Comparison of ENCODE assay signal across 11 mouse cellular contexts in genomic region chr14:4726038-4726880, GRCm38 (mm10). TPM values are rescaled to one million over a fixed set of nuclear protein-coding genes. Genes with fewer than 3 reads are reported as not detected.
DNase-seq lines count a peak whose midpoint lies in the region; ATAC-seq and TF ChIP-seq lines count a peak whose summit lies in the region.
"Not testable (repeated sequence)": the region's sequence is repeated elsewhere in the genome, so short reads cannot be mapped to it uniquely, and the experiment has no call there.
"Had no signal": no experiment of that assay in that cellular context is flagged by ENCODE, and none has a peak within 500 bp of the region (broad histone marks: within the 10 kb centered on the region; RNA-seq: fewer than 3 reads in every experiment).

Gene Gm3252, plus strand, starts transcription at chr14:4726775.

- not testable (repeated sequence) for H3K9me3 ChIP-seq in forebrain, embryonic 10.5 days; heart, embryonic 10.5 days; hindbrain, embryonic 13.5 days; kidney, embryonic 15.5 days (replicated peaks); lung, embryonic 14.5 days (ENCODE audit: low read depth, low read length); midbrain, embryonic 16.5 days (replicated peaks; ENCODE audit: control insufficient read depth, low read length, poor library complexity, severe bottlenecking); stomach, embryonic 15.5 days

- 0 out of 2 replicates have a peak within 1 kb of the TSS, but pooled peaks have one; percentile 49 for H3K9ac ChIP-seq in hindbrain, embryonic 13.5 days
- H3K9ac ChIP-seq in kidney, embryonic 15.5 days; lung, embryonic 14.5 days; midbrain, embryonic 16.5 days (ENCODE audit: low read depth, low read length); stomach, embryonic 15.5 days: not testable (repeated sequence)

- H3K4me3 ChIP-seq in forebrain, embryonic 10.5 days = peak within 1 kb of the TSS; percentile 42
- H3K4me3 ChIP-seq in heart, embryonic 10.5 days = peak within 1 kb of the TSS; percentile 38
- peak within 1 kb of the TSS; percentile 34 for H3K4me3 ChIP-seq in hindbrain, embryonic 13.5 days
- H3K4me3 ChIP-seq in kidney, embryonic 15.5 days (replicated peaks) = peak within 1 kb of the TSS; percentile 27
- 0 out of 2 replicates have a peak within 1 kb of the TSS, but pooled peaks have one; percentile 9 for H3K4me3 ChIP-seq in lung, embryonic 14.5 days (ENCODE audit: low read depth, low read length)
- H3K4me3 ChIP-seq in midbrain, embryonic 16.5 days (ENCODE audit: low read depth, low read length) = peak within 1 kb of the TSS; percentile 33
- peak within 1 kb of the TSS; percentile 23; the same call in 1 of the 2 replicates for H3K4me3 ChIP-seq in stomach, embryonic 15.5 days (replicated peaks)

- H3K27ac ChIP-seq in forebrain, embryonic 10.5 days = peak within 1 kb of the TSS; percentile 62; the same call in 1 of the 2 replicates
- H3K27ac ChIP-seq in heart, embryonic 10.5 days; hindbrain, embryonic 13.5 days; kidney, embryonic 15.5 days; lung, embryonic 14.5 days (ENCODE audit: low read depth); midbrain, embryonic 16.5 days (ENCODE audit: low read length); stomach, embryonic 15.5 days: not testable (repeated sequence)

- DNase-seq in cerebellum, postnatal 10 days = peak; percentile 1 to 6
- peak; percentile 11 for DNase-seq in forebrain, embryonic 10.5 days (ENCODE audit: extremely low spot score, low spot score)
- DNase-seq in heart, embryonic 10.5 days (ENCODE audit: low spot score); lung, embryonic 14.5 days: not testable (repeated sequence)

- not testable (repeated sequence) for H3K27me3 ChIP-seq in forebrain, embryonic 10.5 days (ENCODE audit: poor library complexity, severe bottlenecking); heart, embryonic 10.5 days (ENCODE audit: insufficient read depth, poor library complexity, severe bottlenecking); hindbrain, embryonic 13.5 days; kidney, embryonic 15.5 days; lung, embryonic 14.5 days (ENCODE audit: insufficient read depth, low read length); midbrain, embryonic 16.5 days (ENCODE audit: control insufficient read depth, insufficient read depth, low read depth, low read length); stomach, embryonic 15.5 days (replicated peaks)

- H3K4me1 ChIP-seq in forebrain, embryonic 10.5 days; heart, embryonic 10.5 days; hindbrain, embryonic 13.5 days (replicated peaks); kidney, embryonic 15.5 days; lung, embryonic 14.5 days (ENCODE audit: insufficient read depth); midbrain, embryonic 16.5 days (ENCODE audit: control insufficient read depth, insufficient read depth, low read length); stomach, embryonic 15.5 days: not testable (repeated sequence)

- ATAC-seq in hindbrain, embryonic 13.5 days (ENCODE audit: low FRiP score); kidney, embryonic 15.5 days (replicated peaks; ENCODE audit: low FRiP score); lung, embryonic 14.5 days (ENCODE audit: insufficient read depth); midbrain, embryonic 16.5 days; stomach, embryonic 15.5 days (ENCODE audit: insufficient read depth, low FRiP score, low read depth): not testable (repeated sequence)

- TF ChIP-seq CTCF in lung, embryonic 14.5 days (IDR thresholded peaks at IDR 0.05; ENCODE audit: low read depth) = not testable (repeated sequence)

- 2% methylated on average over 11 of the region's 47 CpGs for WGBS in forebrain, embryonic 10.5 days
- WGBS in heart, embryonic 10.5 days = 1% methylated on average over 13 of the region's 47 CpGs
- WGBS in hindbrain, embryonic 13.5 days = 2% methylated on average over 15 of the region's 47 CpGs
- 6% methylated on average over 7 of the region's 47 CpGs for WGBS in kidney, embryonic 15.5 days
- WGBS in lung, embryonic 14.5 days = under 1% methylated on average over 20 of the region's 47 CpGs
- 0% methylated on average over 9 of the region's 47 CpGs for WGBS in midbrain, embryonic 16.5 days
- 2% methylated on average over 11 of the region's 47 CpGs for WGBS in stomach, embryonic 15.5 days

- H3K36me3 ChIP-seq in forebrain, embryonic 10.5 days (replicated peaks); heart, embryonic 10.5 days; hindbrain, embryonic 13.5 days; kidney, embryonic 15.5 days; lung, embryonic 14.5 days (ENCODE audit: insufficient read depth); midbrain, embryonic 16.5 days (ENCODE audit: control insufficient read depth, insufficient read depth, low read length); stomach, embryonic 15.5 days: not testable (repeated sequence)

- H3K4me2 ChIP-seq in hindbrain, embryonic 13.5 days = peak within 1 kb of the TSS; percentile 49
- H3K4me2 ChIP-seq in kidney, embryonic 15.5 days = peak within 1 kb of the TSS; percentile 52
- H3K4me2 ChIP-seq in lung, embryonic 14.5 days = peak within 1 kb of the TSS; percentile 39
- peak within 1 kb of the TSS; percentile 49 for H3K4me2 ChIP-seq in midbrain, embryonic 16.5 days (ENCODE audit: low read length)
- H3K4me2 ChIP-seq in stomach, embryonic 15.5 days = peak within 1 kb of the TSS; percentile 39

RNA-seq across cellular contexts. Expression of gene Gm3252, which starts in this region (rescaled TPM):
- 0.64 and 0.79 TPM in 2 replicates for polyA plus RNA-seq in forebrain, embryonic 10.5 days (2016; fragmentation: Nextera tagmentation; extraction: Ambion mirVana)
- 0.39 and 0.48 TPM in 2 replicates for polyA plus RNA-seq in heart, embryonic 10.5 days (2016; fragmentation: Nextera tagmentation; extraction: Ambion mirVana)
- polyA plus RNA-seq in hindbrain, embryonic 13.5 days (2015; fragmentation: Nextera tagmentation; extraction: Ambion mirVana) = 2.1 and 2.6 TPM in 2 replicates
- polyA plus RNA-seq in kidney, embryonic 15.5 days (2015; fragmentation: Nextera tagmentation; extraction: Ambion mirVana) = 0.08 and 0.25 TPM in 2 replicates
- 0.15 and 0.29 TPM in 2 replicates for polyA plus RNA-seq in lung, embryonic 14.5 days (2014; fragmentation: Nextera tagmentation; extraction: Ambion mirVana)
- 4.0 and 4.6 TPM in 2 replicates for polyA plus RNA-seq in midbrain, embryonic 16.5 days (2015; fragmentation: Nextera tagmentation; extraction: Ambion mirVana)
- 0.09 TPM in 1 of 2 replicates, not detected in the other for polyA plus RNA-seq in stomach, embryonic 15.5 days (2015; fragmentation: Nextera tagmentation; extraction: Ambion mirVana)
- polyA plus RNA-seq: liver, embryonic 14.5 days; macrophage; spleen, adult 2 months had no signal

Comparison
In these comparisons a context has a peak if more than half of its experiments do, and no peak if none do; other contexts are left out.
1. Peak in DNase-seq, H3K4me3 ChIP-seq and H3K27ac ChIP-seq in forebrain, embryonic 10.5 days; RNA of the gene not detected or under 1 TPM.